In genomic region chr6:106991586-106991985, GRCm38 (mm10) we compare ENCODE assay signal across 24 mouse cellular contexts.
DNase-seq lines count a peak whose midpoint lies in the region; TF ChIP-seq lines count a peak whose summit lies in the region.
"Had no signal": no experiment of that assay in that cellular context is flagged by ENCODE, and none has a peak within 500 bp of the region (broad histone marks: within the 10 kb centered on the region; RNA-seq: fewer than 3 reads in every experiment).

No protein-coding gene starts in this region.

- no peak overlapping the region for H3K4me3 ChIP-seq in macrophage (ENCODE audit: inconsistent target)
- H3K4me3 ChIP-seq: embryonic facial prominence, embryonic 15.5 days; erythroblast, embryonic 14.5 days; forebrain, embryonic 10.5 days; heart, adult 2 months; heart, embryonic 15.5 days; hindbrain, embryonic 10.5 days; intestine, embryonic 15.5 days had no signal

- DNase-seq in 416B (ENCODE audit: low read depth) (peak; percentile 78), R1 (ENCODE audit: low read depth, low spot score) (peak; percentile 48), adipocyte (ENCODE audit: low spot score) (no peak)
- peak; percentile 32 for DNase-seq in brain, embryonic 14.5 days (ENCODE audit: low read depth)
- no peak for DNase-seq in gastrocnemius, postnatal 36 days
- DNase-seq in cerebellum, adult 9-11 months, result no peak
- no peak for DNase-seq in cerebellum, adult 18-20 months
- DNase-seq: adrenal gland, adult 2 months; adrenal gland, postnatal 25 days; cerebellum, adult 11-12 months; cerebellum, postnatal 10 days; embryo, embryonic 11 days; heart, adult 2 months; heart, postnatal 14 days; kidney, adult 18-20 months had no signal

- H3K36me3 ChIP-seq in macrophage (ENCODE audit: inconsistent target), result no peaks in the 10 kb centered on the region
- H3K36me3 ChIP-seq: embryonic facial prominence, embryonic 15.5 days; forebrain, embryonic 10.5 days; G1E; heart, embryonic 15.5 days; hindbrain, embryonic 10.5 days; intestine, embryonic 15.5 days had no signal

- 75% methylated on average over 1 of the region's 1 CpGs for WGBS in macrophage (ENCODE audit: missing documents)

- intact Hi-C loops in gastrocnemius, postnatal 36 days (cut with DNase I), result no loop called here

- H3K79me2 ChIP-seq in macrophage (ENCODE audit: inconsistent target), result no peaks in the 10 kb centered on the region

- no peak for TF ChIP-seq CTCF in brain, embryonic 14.5 days (IDR thresholded peaks at IDR 0.05; ENCODE audit: borderline replicate concordance, extremely low read depth, insufficient read depth, insufficient read length)

- H3K27ac ChIP-seq in macrophage, result peak overlapping the region; percentile 58
- H3K27ac ChIP-seq: embryonic facial prominence, embryonic 15.5 days; forebrain, embryonic 10.5 days; heart, adult 2 months; heart, embryonic 15.5 days; hindbrain, embryonic 10.5 days; hindbrain, embryonic 14.5 days; intestine, embryonic 15.5 days had no signal

- TF ChIP-seq POLR2A in brain, embryonic 14.5 days (IDR thresholded peaks at IDR 0.05; ENCODE audit: borderline replicate concordance, extremely low read depth, insufficient read depth, insufficient read length, poor library complexity, severe bottlenecking), result no peak

Comparison
In these comparisons a context has a peak if more than half of its experiments do, and no peak if none do; other contexts are left out.
1. DNase-seq: peak in 416B (single experiment), R1 (single experiment) and brain, embryonic 14.5 days (single experiment); none in gastrocnemius, postnatal 36 days (0 of 2), cerebellum, adult 9-11 months (single experiment), cerebellum, adult 18-20 months (0 of 2) and adipocyte (single experiment).